Mouse (Mus musculus): ENCODE results near the gene Morf4l1. TPM values are rescaled to one million over a fixed set of nuclear protein-coding genes. Genes with fewer than 3 reads are reported as not detected.
"Not testable (repeated sequence)": the region's sequence is repeated elsewhere in the genome, so short reads cannot be mapped to it uniquely, and the experiment has no call there.

Morf4l1 gene
- polyA plus RNA-seq, 1 experiment from 2014 or later: 556 TPM

DNA sequence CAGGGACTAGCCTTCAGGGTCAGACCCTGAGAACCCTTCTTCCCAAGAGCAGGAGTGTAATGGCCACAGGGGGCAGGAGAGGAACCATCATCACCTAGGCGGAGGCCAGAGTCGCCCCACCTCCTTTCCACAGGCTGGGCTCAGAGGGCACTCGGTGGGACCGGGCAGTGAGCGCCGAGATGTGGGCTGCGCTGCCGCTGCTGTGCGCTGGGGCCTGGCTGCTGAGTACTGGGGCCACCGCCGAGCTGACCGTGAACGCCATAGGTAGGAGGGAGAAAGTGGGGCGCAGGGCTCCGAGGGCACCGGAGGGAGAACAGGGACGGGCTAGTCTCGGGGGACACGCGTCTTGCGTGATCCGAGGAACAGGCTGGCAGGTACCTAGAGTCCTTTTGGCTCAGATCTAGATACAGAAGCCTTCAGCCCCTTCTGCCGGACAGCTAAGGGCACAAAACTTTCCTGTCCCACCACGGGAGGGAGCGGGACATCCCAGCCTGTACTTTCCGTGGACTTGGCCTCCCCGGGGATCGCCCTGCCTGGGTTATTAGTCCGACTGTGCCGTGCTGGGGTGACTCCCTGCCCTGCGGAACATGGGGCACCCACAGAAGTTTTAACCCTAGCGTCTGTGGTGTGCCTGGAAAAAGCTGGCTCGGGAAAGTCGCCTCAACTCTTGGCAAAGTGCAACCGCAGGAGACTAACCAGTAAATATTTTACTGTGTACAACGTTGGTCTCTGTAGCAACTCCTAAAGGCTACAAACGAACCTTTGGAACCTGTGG is 60.0 kb downstream of the Morf4l1 start:
- DNase-seq (ENCODE audit: low spot score): peak; percentile 71
- Histone ChIP-seq H3K9ac (replicated peaks; ENCODE audit: low read length) (peak overlapping the region; percentile 57), H3K36me3 (replicated peaks; ENCODE audit: control insufficient read depth, insufficient read depth, low read depth, low read length) (no peaks in the 10 kb centered on the region), H3K4me1 (ENCODE audit: control insufficient read depth, insufficient read depth, low read length) (no peaks in the 10 kb centered on the region), H3K4me3 (ENCODE audit: low read depth, low read length) (peak overlapping the region; percentile 43), H3K9me3 (replicated peaks; ENCODE audit: control insufficient read depth, low read length) (no peaks in the 10 kb centered on the region), H3K27me3 (ENCODE audit: control insufficient read depth, insufficient read depth, low read length) (no peaks in the 10 kb centered on the region), H3K27ac (replicated peaks; ENCODE audit: low read depth, low read length) (no peak overlapping the region), H3K4me2 (ENCODE audit: low read depth, low read length) (peak overlapping the region; percentile 87)
- ATAC-seq (replicated peaks; ENCODE audit: insufficient number of reproducible peaks, low FRiP score, low TSS enrichment, low read depth): peak; percentile 79
- under 1% methylated on average over 35 of the region's 37 CpGs for WGBS

DNA sequence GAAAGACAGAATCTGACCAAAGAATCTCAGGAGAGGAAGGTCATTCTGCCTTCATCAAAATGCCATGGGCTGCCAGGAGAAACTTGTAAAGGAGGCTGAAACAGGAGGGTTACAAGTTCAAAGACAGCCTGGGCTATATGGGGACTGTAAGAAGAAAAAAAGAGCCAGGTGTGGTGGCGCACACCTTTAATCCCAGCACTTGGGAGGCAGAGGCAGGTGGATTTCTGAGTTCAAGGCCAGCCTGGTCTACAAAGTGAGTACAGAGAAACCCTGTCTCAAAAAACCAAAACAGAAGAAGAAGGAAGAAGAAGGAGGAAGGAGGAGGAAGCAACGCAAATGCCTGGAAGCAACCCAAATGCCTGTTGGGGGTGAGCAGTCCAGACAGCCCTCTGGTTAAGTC is 60.7 kb downstream of the Morf4l1 start, which contains the start of gene Ctsh:
TSS of gene Ctsh (plus strand) at position 301 of the 400 bp plus-strand sequence.
- ATAC-seq (replicated peaks; ENCODE audit: insufficient number of reproducible peaks, low FRiP score, low TSS enrichment, low read depth) (no peak), DNase-seq (ENCODE audit: low spot score) (no peak)
- no peaks in the 10 kb centered on the region for H3K36me3 ChIP-seq (replicated peaks; ENCODE audit: control insufficient read depth, insufficient read depth, low read depth, low read length)
- H3K4me1 ChIP-seq (ENCODE audit: control insufficient read depth, insufficient read depth, low read length): no peaks in the 10 kb centered on the region
- H3K9ac ChIP-seq (replicated peaks; ENCODE audit: low read length): peak within 1 kb of the TSS; percentile 57
- H3K4me3 ChIP-seq (ENCODE audit: low read depth, low read length): peak within 1 kb of the TSS; percentile 43
- H3K4me2 ChIP-seq (ENCODE audit: low read depth, low read length): peak within 1 kb of the TSS; percentile 87
- H3K27ac ChIP-seq (replicated peaks; ENCODE audit: low read depth, low read length): no peak within 1 kb of the TSS
- no peaks in the 10 kb centered on the region for H3K27me3 ChIP-seq (ENCODE audit: control insufficient read depth, insufficient read depth, low read length)
- H3K9me3 ChIP-seq (replicated peaks; ENCODE audit: control insufficient read depth, low read length): no peaks in the 10 kb centered on the region
- 84% methylated on average over 2 of the region's 2 CpGs for WGBS

DNA sequence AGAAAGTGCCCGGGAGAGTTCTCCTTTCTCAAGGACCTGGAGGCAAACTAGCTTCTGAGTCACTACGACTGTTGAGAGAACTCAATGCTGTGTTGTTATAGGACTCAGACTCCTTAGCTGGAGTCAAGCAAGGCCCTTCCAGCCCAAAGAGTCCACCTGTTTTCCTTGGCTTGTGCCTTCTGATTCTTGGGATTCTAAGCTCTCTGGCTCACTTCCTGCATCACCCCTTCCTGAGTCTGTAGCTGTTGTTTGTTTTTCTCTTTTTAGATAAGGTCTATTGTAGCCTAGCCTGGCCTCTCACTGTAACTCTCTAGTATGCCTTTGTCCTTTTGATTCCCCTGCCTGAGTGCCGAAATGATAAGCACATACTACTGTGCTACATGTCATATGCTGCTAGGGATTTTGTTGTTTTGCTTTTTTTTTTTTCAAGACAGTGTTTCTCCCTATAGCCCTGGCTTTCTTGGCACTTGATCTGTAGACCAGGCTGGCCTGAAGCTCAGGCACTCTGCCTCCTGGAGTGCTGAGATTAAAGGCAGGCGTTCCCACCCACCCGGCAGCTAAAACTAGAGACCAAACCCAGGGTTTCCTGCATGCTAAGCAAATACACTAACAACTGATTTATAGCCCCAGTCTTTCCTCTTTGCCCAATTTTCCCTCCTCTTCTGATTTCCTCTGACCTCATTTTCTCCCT is 66.5 kb downstream of the Morf4l1 start:
- Histone ChIP-seq H3K4me2 (ENCODE audit: low read depth, low read length) (no peak overlapping the region), H3K27ac (replicated peaks; ENCODE audit: low read depth, low read length) (no peak overlapping the region), H3K9me3 (replicated peaks; ENCODE audit: control insufficient read depth, low read length) (no peaks in the 10 kb centered on the region), H3K27me3 (ENCODE audit: control insufficient read depth, insufficient read depth, low read length) (no peaks in the 10 kb centered on the region), H3K4me1 (ENCODE audit: control insufficient read depth, insufficient read depth, low read length) (no peaks in the 10 kb centered on the region), H3K9ac (replicated peaks; ENCODE audit: low read length) (no peak overlapping the region), H3K36me3 (replicated peaks; ENCODE audit: control insufficient read depth, insufficient read depth, low read depth, low read length) (no peaks in the 10 kb centered on the region), H3K4me3 (ENCODE audit: low read depth, low read length) (no peak overlapping the region)
- DNase-seq (ENCODE audit: low spot score) (no peak), ATAC-seq (replicated peaks; ENCODE audit: insufficient number of reproducible peaks, low FRiP score, low TSS enrichment, low read depth) (no peak)
- 68% methylated on average over 5 of the region's 5 CpGs for WGBS

DNA sequence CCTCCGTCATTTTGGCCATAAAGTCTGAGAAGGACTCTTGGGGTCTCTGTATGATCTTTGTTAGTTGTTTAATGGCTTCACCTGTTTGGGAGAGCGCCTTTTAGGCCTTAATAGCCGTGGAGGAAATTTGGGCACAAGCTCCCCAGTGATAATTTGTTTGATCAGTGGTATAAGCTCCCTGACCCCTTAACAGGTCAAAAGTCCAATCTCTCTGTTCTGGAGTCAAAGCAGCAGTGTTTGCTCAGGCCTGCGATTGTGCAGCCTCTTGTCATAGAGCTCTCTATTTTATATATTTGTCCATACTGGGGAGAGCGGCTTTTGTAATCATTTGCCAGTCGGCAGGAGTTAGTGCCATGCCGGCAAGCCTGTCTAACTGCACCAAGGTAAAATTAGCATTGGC is 69.4 kb downstream of the Morf4l1 start:
- Histone ChIP-seq H3K27me3 (ENCODE audit: control insufficient read depth, insufficient read depth, low read length) (no peaks in the 10 kb centered on the region), H3K4me2 (ENCODE audit: low read depth, low read length) (no peak overlapping the region), H3K4me3 (ENCODE audit: low read depth, low read length) (no peak overlapping the region), H3K9ac (replicated peaks; ENCODE audit: low read length) (no peak overlapping the region), H3K36me3 (replicated peaks; ENCODE audit: control insufficient read depth, insufficient read depth, low read depth, low read length) (no peaks in the 10 kb centered on the region), H3K9me3 (replicated peaks; ENCODE audit: control insufficient read depth, low read length) (no peaks in the 10 kb centered on the region), H3K27ac (replicated peaks; ENCODE audit: low read depth, low read length) (no peak overlapping the region), H3K4me1 (ENCODE audit: control insufficient read depth, insufficient read depth, low read length) (no peaks in the 10 kb centered on the region)
- DNase-seq (ENCODE audit: low spot score): no peak
- no peak for ATAC-seq (replicated peaks; ENCODE audit: insufficient number of reproducible peaks, low FRiP score, low TSS enrichment, low read depth)
- WGBS: 89% methylated on average over 7 of the region's 7 CpGs

DNA sequence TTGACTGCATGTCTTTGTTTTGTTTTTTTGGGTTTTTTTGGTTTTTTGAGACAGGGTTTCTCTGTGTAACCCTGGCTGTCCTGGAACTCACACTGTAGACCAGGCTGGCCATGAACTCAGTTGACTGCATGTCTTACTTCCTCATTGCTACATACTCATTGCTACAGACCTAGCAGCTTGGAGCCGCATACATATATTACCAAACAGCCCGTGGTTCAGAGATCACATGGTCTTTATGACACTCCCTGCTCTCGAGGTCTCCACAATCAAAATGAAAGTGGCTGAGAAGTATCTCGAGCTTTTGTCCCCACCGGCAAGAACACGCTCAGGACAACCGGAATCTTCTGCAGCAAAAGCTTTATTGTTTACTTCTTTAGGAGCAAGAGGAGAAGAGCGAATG is 71.7 kb downstream of the Morf4l1 start:
- DNase-seq (ENCODE audit: low spot score); H3K36me3 ChIP-seq (replicated peaks; ENCODE audit: control insufficient read depth, insufficient read depth, low read depth, low read length); ATAC-seq (replicated peaks; ENCODE audit: insufficient number of reproducible peaks, low FRiP score, low TSS enrichment, low read depth); H3K27ac ChIP-seq (replicated peaks; ENCODE audit: low read depth, low read length); H3K4me3 ChIP-seq (ENCODE audit: low read depth, low read length); H3K4me2 ChIP-seq (ENCODE audit: low read depth, low read length); H3K27me3 ChIP-seq (ENCODE audit: control insufficient read depth, insufficient read depth, low read length); H3K9ac ChIP-seq (replicated peaks; ENCODE audit: low read length); H3K9me3 ChIP-seq (replicated peaks; ENCODE audit: control insufficient read depth, low read length); H3K4me1 ChIP-seq (ENCODE audit: control insufficient read depth, insufficient read depth, low read length): not testable (repeated sequence)
- 89% methylated on average over 8 of the region's 8 CpGs for WGBS

Other genes starting within 250 kb of the Morf4l1 start
- 0.32 TPM in 1 of 2 replicates, not detected in the other for gene Rasgrf1, start 204.9 kb downstream of the Morf4l1 start, polyA plus RNA-seq (2014; fragmentation: Nextera tagmentation; extraction: Ambion mirVana)
- 8.9 and 11.8 TPM in 2 replicates for gene Ctsh, start 60.6 kb downstream of the Morf4l1 start, polyA plus RNA-seq (2014; fragmentation: Nextera tagmentation; extraction: Ambion mirVana)
- 8.4 and 9.4 TPM in 2 replicates for gene Adamts7, start 48.3 kb upstream of the Morf4l1 start, polyA plus RNA-seq (2014; fragmentation: Nextera tagmentation; extraction: Ambion mirVana)
- 9.5 and 9.9 TPM in 2 replicates for gene Tbc1d2b, start 156.0 kb upstream of the Morf4l1 start, polyA plus RNA-seq (2014; fragmentation: Nextera tagmentation; extraction: Ambion mirVana)

Data from embryonic facial prominence, embryonic 11.5 days (tissue).